Comparison of ENCODE assay signal across 9 mouse cellular contexts in genomic region chr15:84231113-84231712, GRCm38 (mm10). TPM values are rescaled to one million over a fixed set of nuclear protein-coding genes. Genes with fewer than 3 reads are reported as not detected.
A peak's percentile ranks its signal among the peaks of the same experiment; 100 is the strongest.
DNase-seq lines count a peak whose midpoint lies in the region; ATAC-seq lines count a peak whose summit lies in the region.
"Had no signal": no experiment of that assay in that cellular context is flagged by ENCODE, and none has a peak within 500 bp of the region (broad histone marks: within the 10 kb centered on the region; RNA-seq: fewer than 3 reads in every experiment).

No protein-coding gene starts in this region.

- ATAC-seq in embryonic facial prominence, embryonic 12.5 days (ENCODE audit: insufficient number of reproducible peaks, insufficient read depth, low FRiP score, low TSS enrichment) = no peak
- ATAC-seq in heart, embryonic 15.5 days (replicated peaks; ENCODE audit: insufficient number of reproducible peaks, insufficient read depth, low FRiP score, low read depth) = peak; percentile 36
- ATAC-seq in lung, embryonic 15.5 days (ENCODE audit: borderline replicate concordance, extremely low read depth, low FRiP score, low TSS enrichment) = peak; percentile 56; the same call in 1 of the 2 replicates
- ATAC-seq: Patski had no signal

- peaks cover 9% of the 10 kb centered on the region for H3K27me3 ChIP-seq in embryonic facial prominence, embryonic 12.5 days
- H3K27me3 ChIP-seq in heart, embryonic 15.5 days = no peaks in the 10 kb centered on the region
- peaks cover 16% of the 10 kb centered on the region; the same call in 1 of the 2 replicates for H3K27me3 ChIP-seq in lung, embryonic 15.5 days
- H3K27me3 ChIP-seq: Patski had no signal

- H3K4me3 ChIP-seq in embryonic facial prominence, embryonic 12.5 days = peak overlapping the region; percentile 51
- H3K4me3 ChIP-seq in heart, embryonic 15.5 days = peak overlapping the region; percentile 82
- H3K4me3 ChIP-seq in lung, embryonic 15.5 days = peak overlapping the region; percentile 59

- H3K4me2 ChIP-seq in embryonic facial prominence, embryonic 12.5 days (replicated peaks) = peak overlapping the region; percentile 98
- peak overlapping the region; percentile 93 for H3K4me2 ChIP-seq in heart, embryonic 15.5 days
- peak overlapping the region; percentile 95 for H3K4me2 ChIP-seq in lung, embryonic 15.5 days

- H3K4me1 ChIP-seq in embryonic facial prominence, embryonic 12.5 days = peaks cover 31% of the 10 kb centered on the region
- peaks cover 28% of the 10 kb centered on the region for H3K4me1 ChIP-seq in heart, embryonic 15.5 days (replicated peaks)
- peaks cover 20% of the 10 kb centered on the region for H3K4me1 ChIP-seq in lung, embryonic 15.5 days

- 7% methylated on average over 16 of the region's 16 CpGs for WGBS in embryonic facial prominence, embryonic 12.5 days
- WGBS in heart, embryonic 15.5 days = 3% methylated on average over 16 of the region's 16 CpGs
- 8% methylated on average over 16 of the region's 16 CpGs for WGBS in lung, embryonic 15.5 days

- H3K9me3 ChIP-seq in embryonic facial prominence, embryonic 12.5 days = no peaks in the 10 kb centered on the region
- no peaks in the 10 kb centered on the region for H3K9me3 ChIP-seq in heart, embryonic 15.5 days (replicated peaks)
- H3K9me3 ChIP-seq in lung, embryonic 15.5 days = no peaks in the 10 kb centered on the region

- no peak overlapping the region for H3K27ac ChIP-seq in embryonic facial prominence, embryonic 12.5 days
- H3K27ac ChIP-seq in heart, embryonic 15.5 days = peak overlapping the region; percentile 91
- H3K27ac ChIP-seq in lung, embryonic 15.5 days = peak overlapping the region; percentile 63

- no peaks in the 10 kb centered on the region for H3K36me3 ChIP-seq in embryonic facial prominence, embryonic 12.5 days
- peaks cover 7% of the 10 kb centered on the region; the same call in 1 of the 2 replicates for H3K36me3 ChIP-seq in heart, embryonic 15.5 days
- H3K36me3 ChIP-seq in lung, embryonic 15.5 days = no peaks in the 10 kb centered on the region

- peak overlapping the region; percentile 58; the same call in 1 of the 2 replicates for H3K9ac ChIP-seq in embryonic facial prominence, embryonic 12.5 days
- peak overlapping the region; percentile 77 for H3K9ac ChIP-seq in heart, embryonic 15.5 days
- peak overlapping the region; percentile 52; the same call in 1 of the 2 replicates for H3K9ac ChIP-seq in lung, embryonic 15.5 days

- DNase-seq in left cerebral cortex, adult 18-20 months (ENCODE audit: low spot score in 2 of 2) = peak; percentile 62 to 75
- no peak for DNase-seq in left cerebral cortex, adult 11 months (ENCODE audit: low spot score)
- DNase-seq in layer of hippocampus, adult 8-10 months (ENCODE audit: low spot score in 2 of 2) = peak; percentile 75 to 77
- peak; percentile 79 to 80 for DNase-seq in right cerebral cortex, adult 2 months (ENCODE audit: low spot score in 2 of 2)
- no peak for DNase-seq in urinary bladder, postnatal 4 days (ENCODE audit: low spot score in 2 of 2)

RNA-seq across cellular contexts. Expression of gene Parvb, which starts 0.6 kb away (rescaled TPM):
- total RNA-seq in left cerebral cortex, adult 18-20 months (2021) = 10 to 100 TPM; 14.7 to 24.5 TPM
- polyA plus RNA-seq in embryonic facial prominence, embryonic 12.5 days (2016; fragmentation: Nextera tagmentation; extraction: Ambion mirVana) = 4.3 and 6.0 TPM in 2 replicates
- polyA plus RNA-seq in heart, embryonic 15.5 days (2015; fragmentation: Nextera tagmentation; extraction: Ambion mirVana) = 12.2 and 13.5 TPM in 2 replicates
- 10 to 100 TPM; 23.2 to 33.7 (median 26.9) TPM for total RNA-seq in layer of hippocampus, adult 8-10 months (2022)
- polyA plus RNA-seq in lung, embryonic 15.5 days (2015; fragmentation: Nextera tagmentation; extraction: Ambion mirVana) = 4.6 and 5.2 TPM in 2 replicates

RNA-seq across cellular contexts. Expression of gene Samm50, which starts 39.2 kb away (rescaled TPM):
- 100 to 1,000 TPM; 102 to 117 TPM for total RNA-seq in left cerebral cortex, adult 18-20 months (2021)
- 108 and 116 TPM in 2 replicates for polyA plus RNA-seq in embryonic facial prominence, embryonic 12.5 days (2016; fragmentation: Nextera tagmentation; extraction: Ambion mirVana)
- polyA plus RNA-seq in heart, embryonic 15.5 days (2015; fragmentation: Nextera tagmentation; extraction: Ambion mirVana) = 122 and 124 TPM in 2 replicates
- 100 to 1,000 TPM; 102 to 107 (median 105) TPM for total RNA-seq in layer of hippocampus, adult 8-10 months (2022)
- polyA plus RNA-seq in lung, embryonic 15.5 days (2015; fragmentation: Nextera tagmentation; extraction: Ambion mirVana) = 108 and 111 TPM in 2 replicates

Comparison
In these comparisons a context has a peak if more than half of its experiments do, and no peak if none do; other contexts are left out.
1. DNase-seq: peak in left cerebral cortex, adult 18-20 months (2 of 2), layer of hippocampus, adult 8-10 months (2 of 2) and right cerebral cortex, adult 2 months (2 of 2); none in left cerebral cortex, adult 11 months (single experiment) and urinary bladder, postnatal 4 days (0 of 2).
2. Peak in every context shown above with its lines, with median percentiles within 50 percentile points of each other: H3K4me2 ChIP-seq, H3K4me3 ChIP-seq and H3K9ac ChIP-seq.